Mouse (Mus musculus): ENCODE results near the gene Nfia.

DNA sequence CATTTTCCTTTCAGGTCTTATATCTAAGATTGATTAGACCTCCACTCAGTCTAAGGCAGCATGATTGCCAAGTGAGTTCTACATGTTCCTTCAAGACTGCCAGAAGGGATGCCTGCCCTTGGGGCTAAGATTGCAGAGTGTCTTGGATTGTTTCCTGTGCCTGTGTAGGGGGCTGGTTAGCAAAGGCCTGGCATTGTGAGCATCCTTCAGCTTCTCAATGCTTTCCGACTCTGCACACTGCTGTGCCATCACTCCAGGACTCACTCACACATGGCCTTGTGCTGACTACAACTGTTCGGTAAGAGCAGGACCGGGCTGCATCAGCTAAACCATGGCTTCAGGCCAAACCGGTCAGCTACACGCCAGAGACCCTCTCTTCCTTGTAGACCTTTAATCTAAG, 229.7 kb downstream of the Nfia start:
- TF ChIP-seq CTCF (IDR thresholded peaks at IDR 0.05; ENCODE audit: low read depth, low read length) (no peak), POLR2A (IDR thresholded peaks at IDR 0.05; ENCODE audit: borderline replicate concordance, low read depth, low read length) (no peak)

Data from bone marrow macrophage, adult 2 months (primary cell).